Mouse (Mus musculus): ENCODE measurements at regions not wholly inside any gene's neighbourhood (a gene's known extent, or its start where the extent isn't known, plus 50 kb on each side); places are given as distances from the start of the nearest gene placed in this dataset.

- DNase-seq (ENCODE audit: low spot score) (no peak), ATAC-seq (no peak)
- H3K4me2 ChIP-seq (ENCODE audit: low read depth, low read length) = no peak overlapping the region
- no peak overlapping the region for H3K9ac ChIP-seq (replicated peaks; ENCODE audit: low read length)
- no peaks in the 10 kb centered on the region for H3K9me3 ChIP-seq (ENCODE audit: low read length)
- H3K4me3 ChIP-seq (ENCODE audit: low read length) = no peak overlapping the region
- no peaks in the 10 kb centered on the region for H3K27me3 ChIP-seq (ENCODE audit: insufficient read depth, low read length)
- H3K36me3 ChIP-seq (ENCODE audit: insufficient read depth, low read length) = no peaks in the 10 kb centered on the region
- no peaks in the 10 kb centered on the region for H3K4me1 ChIP-seq (ENCODE audit: insufficient read depth, low read length)
- H3K27ac ChIP-seq = no peak overlapping the region
- no peak for TF ChIP-seq CTCF (IDR thresholded peaks at IDR 0.05; ENCODE audit: low read depth)
- 72% methylated on average over 12 of the region's 12 CpGs for WGBS
Observed at GRCm38 (mm10) chrX:12365582-12366323, 205.6 kb upstream of the Bcor start.

GRCm38 (mm10) chrX:12366801-12367200 is 206.6 kb upstream of the Bcor start:
- no peak for ATAC-seq
- Histone ChIP-seq H3K4me1 (ENCODE audit: insufficient read depth, low read length) (no peaks in the 10 kb centered on the region), H3K36me3 (ENCODE audit: insufficient read depth, low read length) (no peaks in the 10 kb centered on the region), H3K4me2 (ENCODE audit: low read depth, low read length) (no peak overlapping the region), H3K4me3 (ENCODE audit: low read length) (no peak overlapping the region), H3K27ac (no peak overlapping the region), H3K27me3 (ENCODE audit: insufficient read depth, low read length) (no peaks in the 10 kb centered on the region), H3K9ac (replicated peaks; ENCODE audit: low read length) (no peak overlapping the region), H3K9me3 (ENCODE audit: low read length) (no peaks in the 10 kb centered on the region)
- 75% methylated on average over 6 of the region's 6 CpGs for WGBS
- no peak for DNase-seq (ENCODE audit: low spot score)
- TF ChIP-seq CTCF (IDR thresholded peaks at IDR 0.05; ENCODE audit: low read depth) = no peak

GRCm38 (mm10) chrX:12373670-12374069 is 213.5 kb upstream of the Bcor start:
- no peak for ATAC-seq
- TF ChIP-seq CTCF (IDR thresholded peaks at IDR 0.05; ENCODE audit: low read depth) = no peak
- DNase-seq (ENCODE audit: low spot score) = no peak
- Histone ChIP-seq H3K4me1 (ENCODE audit: insufficient read depth, low read length) (no peaks in the 10 kb centered on the region), H3K27me3 (ENCODE audit: insufficient read depth, low read length) (no peaks in the 10 kb centered on the region), H3K9ac (replicated peaks; ENCODE audit: low read length) (no peak overlapping the region), H3K27ac (no peak overlapping the region), H3K36me3 (ENCODE audit: insufficient read depth, low read length) (no peaks in the 10 kb centered on the region), H3K9me3 (ENCODE audit: low read length) (no peaks in the 10 kb centered on the region), H3K4me2 (ENCODE audit: low read depth, low read length) (no peak overlapping the region), H3K4me3 (ENCODE audit: low read length) (no peak overlapping the region)
- WGBS = 74% methylated on average over 6 of the region's 6 CpGs

GRCm38 (mm10) chrX:12375796-12376195 is 211.8 kb upstream of the Atp6ap2 start:
- no peaks in the 10 kb centered on the region for H3K9me3 ChIP-seq (ENCODE audit: low read length)
- DNase-seq (ENCODE audit: low spot score) = no peak
- TF ChIP-seq CTCF (IDR thresholded peaks at IDR 0.05; ENCODE audit: low read depth) = no peak
- H3K4me1 ChIP-seq (ENCODE audit: insufficient read depth, low read length) = no peaks in the 10 kb centered on the region
- H3K36me3 ChIP-seq (ENCODE audit: insufficient read depth, low read length) = no peaks in the 10 kb centered on the region
- H3K4me2 ChIP-seq (ENCODE audit: low read depth, low read length) = no peak overlapping the region
- ATAC-seq = no peak
- H3K4me3 ChIP-seq (ENCODE audit: low read length) = no peak overlapping the region
- no peak overlapping the region for H3K9ac ChIP-seq (replicated peaks; ENCODE audit: low read length)
- H3K27me3 ChIP-seq (ENCODE audit: insufficient read depth, low read length) = no peaks in the 10 kb centered on the region
- no peak overlapping the region for H3K27ac ChIP-seq
- 62% methylated on average over 1 of the region's 1 CpGs for WGBS

GRCm38 (mm10) chrX:12376238-12376980 is 211.2 kb upstream of the Atp6ap2 start:
- TF ChIP-seq CTCF (IDR thresholded peaks at IDR 0.05; ENCODE audit: low read depth) = no peak
- no peak for DNase-seq (ENCODE audit: low spot score)
- no peaks in the 10 kb centered on the region for H3K9me3 ChIP-seq (ENCODE audit: low read length)
- WGBS = 84% methylated on average over 6 of the region's 6 CpGs
- H3K36me3 ChIP-seq (ENCODE audit: insufficient read depth, low read length) = no peaks in the 10 kb centered on the region
- H3K27me3 ChIP-seq (ENCODE audit: insufficient read depth, low read length) = no peaks in the 10 kb centered on the region
- H3K4me3 ChIP-seq (ENCODE audit: low read length) = no peak overlapping the region
- H3K4me1 ChIP-seq (ENCODE audit: insufficient read depth, low read length) = no peaks in the 10 kb centered on the region
- H3K27ac ChIP-seq = no peak overlapping the region
- no peak for ATAC-seq
- no peak overlapping the region for H3K9ac ChIP-seq (replicated peaks; ENCODE audit: low read length)
- no peak overlapping the region for H3K4me2 ChIP-seq (ENCODE audit: low read depth, low read length)

- H3K36me3 ChIP-seq (ENCODE audit: insufficient read depth, low read length) = no peaks in the 10 kb centered on the region
- H3K27ac ChIP-seq = no peak overlapping the region
- 73% methylated on average over 7 of the region's 7 CpGs for WGBS
- no peak overlapping the region for H3K9ac ChIP-seq (replicated peaks; ENCODE audit: low read length)
- TF ChIP-seq CTCF (IDR thresholded peaks at IDR 0.05; ENCODE audit: low read depth) = no peak
- H3K4me2 ChIP-seq (ENCODE audit: low read depth, low read length) = no peak overlapping the region
- no peak for ATAC-seq
- H3K4me1 ChIP-seq (ENCODE audit: insufficient read depth, low read length) = no peaks in the 10 kb centered on the region
- H3K27me3 ChIP-seq (ENCODE audit: insufficient read depth, low read length) = no peaks in the 10 kb centered on the region
- H3K4me3 ChIP-seq (ENCODE audit: low read length) = no peak overlapping the region
- DNase-seq (ENCODE audit: low spot score) = no peak
- H3K9me3 ChIP-seq (ENCODE audit: low read length) = no peaks in the 10 kb centered on the region
Observed at GRCm38 (mm10) chrX:12377441-12377840, 210.2 kb upstream of the Atp6ap2 start.
